Mouse (Mus musculus): Measurements from ENCODE around the gene Ssh2. TPM values are rescaled to one million over a fixed set of nuclear protein-coding genes. Genes with fewer than 3 reads are reported as not detected.

Gene Ssh2
- polyA plus RNA-seq, 1 experiment from 2014 or later: 13.8 TPM

DNA sequence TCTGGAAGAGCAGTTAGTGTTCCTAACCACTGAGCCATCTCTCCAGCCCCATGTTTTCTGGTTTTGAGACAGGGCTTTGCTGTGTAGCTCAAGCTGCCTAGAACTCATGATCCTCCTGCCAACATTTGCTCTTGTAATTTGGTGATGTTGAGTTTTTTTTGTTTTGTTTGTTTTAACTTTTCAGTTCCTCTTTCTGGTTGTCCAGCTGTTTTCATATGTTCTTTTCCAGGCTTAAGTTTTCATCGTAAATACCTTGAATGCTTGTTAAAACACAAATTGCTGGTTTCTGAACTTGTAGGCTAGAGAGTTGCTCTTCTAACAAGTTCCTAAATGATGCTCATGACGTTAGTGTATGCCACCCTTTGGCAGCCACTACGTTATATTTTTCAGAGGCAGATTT is 139.0 kb downstream of the Ssh2 start:
- Histone ChIP-seq H3K27ac (ENCODE audit: low read depth, low read length) (no peak overlapping the region), H3K4me1 (ENCODE audit: control insufficient read depth, insufficient read depth, low read depth, low read length) (no peaks in the 10 kb centered on the region), H3K36me3 (ENCODE audit: control insufficient read depth, insufficient read depth, low read length) (no peaks in the 10 kb centered on the region), H3K9ac (ENCODE audit: low read depth, low read length) (no peak overlapping the region), H3K4me2 (ENCODE audit: low read length) (no peak overlapping the region), H3K4me3 (ENCODE audit: low read length) (no peak overlapping the region), H3K9me3 (ENCODE audit: control insufficient read depth, low read length) (no peaks in the 10 kb centered on the region), H3K27me3 (replicated peaks; ENCODE audit: control insufficient read depth, insufficient read depth, low read length) (no peaks in the 10 kb centered on the region)
- WGBS: 89% methylated on average over 3 of the region's 3 CpGs
- ATAC-seq: no peak

DNA sequence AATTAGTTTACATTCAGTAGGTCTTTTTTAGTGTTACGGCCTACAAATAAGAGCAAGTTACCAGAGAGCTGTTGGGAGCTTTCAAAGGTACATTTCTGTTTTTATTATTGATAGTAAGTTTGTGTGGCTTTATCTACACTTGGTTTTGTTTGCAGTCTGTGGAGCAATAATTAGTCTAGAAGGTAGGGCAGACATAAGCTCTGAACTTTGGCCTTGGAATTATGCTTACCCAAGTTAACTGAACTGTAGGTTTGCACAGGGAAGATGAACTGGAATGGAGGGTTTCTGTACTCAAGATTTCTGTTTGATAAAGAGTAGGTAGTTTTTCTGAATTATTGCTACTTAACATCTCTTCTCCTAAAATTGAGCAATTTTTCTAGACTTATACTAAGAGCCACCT is 141.8 kb downstream of the Ssh2 start:
- no peak for ATAC-seq
- H3K9ac ChIP-seq (ENCODE audit: low read depth, low read length): no peak overlapping the region
- WGBS: 98% methylated on average over 1 of the region's 1 CpGs

DNA sequence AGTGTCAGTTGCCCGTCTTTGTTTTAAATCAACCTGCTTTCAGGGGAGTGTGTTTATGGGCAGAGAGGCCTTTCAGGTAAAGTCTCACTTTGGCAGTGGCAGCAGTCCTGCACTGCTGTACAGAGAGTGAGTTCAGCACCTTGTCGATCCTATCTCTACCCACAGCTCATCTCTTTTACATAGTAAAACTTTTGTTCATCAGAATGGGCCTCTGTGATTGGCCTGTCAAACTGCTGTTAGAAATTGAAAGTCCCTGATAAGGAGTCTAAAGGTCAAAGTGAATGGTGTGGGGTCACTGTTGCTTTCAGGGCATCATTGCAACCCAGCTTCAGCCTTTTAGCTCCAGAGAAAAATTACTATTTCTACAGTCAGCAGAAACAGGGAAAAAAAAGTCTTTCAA is 147.4 kb downstream of the Ssh2 start:
- Histone ChIP-seq H3K4me2 (ENCODE audit: low read length) (no peak overlapping the region), H3K27ac (ENCODE audit: low read depth, low read length) (no peak overlapping the region), H3K4me1 (ENCODE audit: control insufficient read depth, insufficient read depth, low read depth, low read length) (no peaks in the 10 kb centered on the region), H3K27me3 (replicated peaks; ENCODE audit: control insufficient read depth, insufficient read depth, low read length) (no peaks in the 10 kb centered on the region), H3K36me3 (ENCODE audit: control insufficient read depth, insufficient read depth, low read length) (no peaks in the 10 kb centered on the region), H3K9me3 (ENCODE audit: control insufficient read depth, low read length) (no peaks in the 10 kb centered on the region), H3K4me3 (ENCODE audit: low read length) (no peak overlapping the region), H3K9ac (ENCODE audit: low read depth, low read length) (no peak overlapping the region)
- 86% methylated on average over 2 of the region's 2 CpGs for WGBS
- no peak for ATAC-seq

More for the DNA sequence above, 141.8 kb downstream of the Ssh2 start:
- H3K4me3 ChIP-seq (ENCODE audit: low read length): no peak overlapping the region
- no peak overlapping the region for H3K27ac ChIP-seq (ENCODE audit: low read depth, low read length)
- H3K4me1 ChIP-seq (ENCODE audit: control insufficient read depth, insufficient read depth, low read depth, low read length): no peaks in the 10 kb centered on the region
- H3K4me2 ChIP-seq (ENCODE audit: low read length): no peak overlapping the region
- no peaks in the 10 kb centered on the region for H3K27me3 ChIP-seq (replicated peaks; ENCODE audit: control insufficient read depth, insufficient read depth, low read length)
- H3K9me3 ChIP-seq (ENCODE audit: control insufficient read depth, low read length): no peaks in the 10 kb centered on the region
- no peaks in the 10 kb centered on the region for H3K36me3 ChIP-seq (ENCODE audit: control insufficient read depth, insufficient read depth, low read length)

DNA sequence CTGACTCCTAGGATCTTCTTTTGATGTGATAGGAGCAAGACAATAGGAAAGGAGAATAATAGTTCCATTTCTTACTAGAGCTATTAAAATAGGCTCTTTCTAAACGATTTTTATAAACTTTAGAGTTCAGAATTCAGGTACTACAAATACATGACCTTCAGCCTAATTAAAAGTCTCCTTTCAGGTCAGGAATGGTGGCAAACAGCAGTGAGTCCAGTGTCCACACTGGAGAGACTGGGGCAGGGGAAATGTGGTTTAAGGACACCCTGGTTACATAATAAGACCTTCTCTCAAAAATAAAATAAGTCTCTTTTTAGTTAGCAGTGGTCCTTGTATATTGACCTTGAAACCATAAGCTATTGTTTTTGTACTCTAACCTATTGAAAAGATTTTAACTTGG is 148.3 kb downstream of the Ssh2 start:
- no peak overlapping the region for H3K9ac ChIP-seq (ENCODE audit: low read depth, low read length)
- no peak overlapping the region for H3K27ac ChIP-seq (ENCODE audit: low read depth, low read length)
- H3K9me3 ChIP-seq (ENCODE audit: control insufficient read depth, low read length): no peaks in the 10 kb centered on the region
- no peak for ATAC-seq
- H3K4me1 ChIP-seq (ENCODE audit: control insufficient read depth, insufficient read depth, low read depth, low read length): no peaks in the 10 kb centered on the region; the same call in 1 of the 2 replicates
- H3K4me3 ChIP-seq (ENCODE audit: low read length): no peak overlapping the region
- 77% methylated on average over 1 of the region's 1 CpGs for WGBS
- no peaks in the 10 kb centered on the region for H3K36me3 ChIP-seq (ENCODE audit: control insufficient read depth, insufficient read depth, low read length)
- no peaks in the 10 kb centered on the region for H3K27me3 ChIP-seq (replicated peaks; ENCODE audit: control insufficient read depth, insufficient read depth, low read length)
- no peak overlapping the region for H3K4me2 ChIP-seq (ENCODE audit: low read length)

DNA sequence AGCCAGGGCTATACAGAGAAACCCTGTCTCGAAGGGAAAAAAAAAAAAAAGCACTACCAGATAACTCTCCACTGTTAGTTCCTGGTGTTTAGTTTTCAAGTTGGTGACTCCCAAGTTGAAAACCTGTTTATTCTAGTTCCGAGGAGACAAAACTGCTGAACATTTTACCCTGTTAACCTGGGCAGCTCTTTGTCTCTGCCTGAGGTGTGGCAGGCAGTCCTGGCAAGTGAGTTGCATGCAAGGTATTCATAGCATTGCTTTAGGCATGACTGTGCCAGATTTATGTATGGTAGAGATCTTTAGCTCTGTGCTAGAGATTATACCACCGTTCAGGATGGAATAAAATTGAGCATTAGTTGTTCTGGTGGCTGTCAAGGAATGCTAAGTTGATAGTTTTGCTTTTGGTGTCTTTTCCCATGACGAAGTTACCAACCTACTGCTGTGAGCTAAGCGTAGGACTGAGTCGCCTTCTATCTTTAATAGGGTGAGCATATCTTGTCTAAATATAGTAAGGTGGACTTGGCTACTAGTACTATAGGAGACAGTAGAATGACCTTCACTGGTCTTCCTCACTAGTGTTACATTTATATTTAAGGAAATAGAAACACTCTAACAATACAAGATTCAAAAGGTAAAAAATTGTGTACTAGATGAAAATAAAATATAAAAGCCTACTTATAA is 149.8 kb downstream of the Ssh2 start:
- H3K4me1 ChIP-seq (ENCODE audit: control insufficient read depth, insufficient read depth, low read depth, low read length): no peaks in the 10 kb centered on the region; the same call in 1 of the 2 replicates
- no peaks in the 10 kb centered on the region for H3K9me3 ChIP-seq (ENCODE audit: control insufficient read depth, low read length)
- H3K27me3 ChIP-seq (replicated peaks; ENCODE audit: control insufficient read depth, insufficient read depth, low read length): no peaks in the 10 kb centered on the region
- H3K9ac ChIP-seq (ENCODE audit: low read depth, low read length): no peak overlapping the region
- H3K36me3 ChIP-seq (ENCODE audit: control insufficient read depth, insufficient read depth, low read length): no peaks in the 10 kb centered on the region
- no peak for ATAC-seq
- no peak overlapping the region for H3K4me2 ChIP-seq (ENCODE audit: low read length)
- no peak overlapping the region for H3K27ac ChIP-seq (ENCODE audit: low read depth, low read length)
- 91% methylated on average over 6 of the region's 6 CpGs for WGBS
- H3K4me3 ChIP-seq (ENCODE audit: low read length): no peak overlapping the region

DNA sequence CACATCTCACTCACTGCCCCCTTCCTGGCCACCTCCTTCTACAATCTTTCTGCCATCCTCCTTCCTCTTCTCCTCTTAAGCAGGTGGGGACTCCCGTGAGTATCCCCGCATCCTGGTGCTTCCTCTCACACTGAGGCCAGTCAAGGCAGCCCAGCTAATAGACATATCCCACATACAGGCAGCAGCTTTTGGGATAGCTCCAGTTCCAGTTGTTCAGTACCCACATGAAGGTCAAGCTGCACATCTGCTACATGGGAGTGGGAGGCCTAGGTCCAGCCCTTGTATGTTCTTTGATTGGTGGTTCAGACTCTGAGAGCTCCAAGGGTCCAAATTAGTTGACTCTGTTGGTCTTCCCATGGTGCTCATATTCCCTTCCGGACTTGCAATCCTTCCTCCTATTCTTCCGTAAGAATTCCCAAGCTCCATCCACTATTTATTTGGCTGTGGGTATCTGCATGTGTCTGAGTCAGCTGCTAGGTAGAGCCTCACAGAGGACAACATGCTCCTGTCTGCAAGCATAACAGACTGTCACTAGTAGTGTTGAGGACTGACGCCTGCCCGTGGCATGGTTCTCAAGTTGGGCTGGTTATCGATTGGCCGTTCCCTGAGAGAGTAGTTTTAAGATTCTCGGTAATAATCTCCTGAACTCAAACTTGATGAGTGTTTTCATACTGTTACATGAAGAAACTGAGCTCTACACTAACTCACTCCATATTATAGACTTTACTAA is 151.6 kb downstream of the Ssh2 start:
- H3K4me3 ChIP-seq (ENCODE audit: low read length): no peak overlapping the region
- H3K9ac ChIP-seq (ENCODE audit: low read depth, low read length): no peak overlapping the region
- H3K9me3 ChIP-seq (ENCODE audit: control insufficient read depth, low read length): no peaks in the 10 kb centered on the region
- H3K4me1 ChIP-seq (ENCODE audit: control insufficient read depth, insufficient read depth, low read depth, low read length): no peaks in the 10 kb centered on the region; the same call in 1 of the 2 replicates
- H3K36me3 ChIP-seq (ENCODE audit: control insufficient read depth, insufficient read depth, low read length): no peaks in the 10 kb centered on the region
- 94% methylated on average over 9 of the region's 9 CpGs for WGBS
- no peak overlapping the region for H3K27ac ChIP-seq (ENCODE audit: low read depth, low read length)
- ATAC-seq: no peak
- no peak overlapping the region for H3K4me2 ChIP-seq (ENCODE audit: low read length)
- no peaks in the 10 kb centered on the region for H3K27me3 ChIP-seq (replicated peaks; ENCODE audit: control insufficient read depth, insufficient read depth, low read length)

DNA sequence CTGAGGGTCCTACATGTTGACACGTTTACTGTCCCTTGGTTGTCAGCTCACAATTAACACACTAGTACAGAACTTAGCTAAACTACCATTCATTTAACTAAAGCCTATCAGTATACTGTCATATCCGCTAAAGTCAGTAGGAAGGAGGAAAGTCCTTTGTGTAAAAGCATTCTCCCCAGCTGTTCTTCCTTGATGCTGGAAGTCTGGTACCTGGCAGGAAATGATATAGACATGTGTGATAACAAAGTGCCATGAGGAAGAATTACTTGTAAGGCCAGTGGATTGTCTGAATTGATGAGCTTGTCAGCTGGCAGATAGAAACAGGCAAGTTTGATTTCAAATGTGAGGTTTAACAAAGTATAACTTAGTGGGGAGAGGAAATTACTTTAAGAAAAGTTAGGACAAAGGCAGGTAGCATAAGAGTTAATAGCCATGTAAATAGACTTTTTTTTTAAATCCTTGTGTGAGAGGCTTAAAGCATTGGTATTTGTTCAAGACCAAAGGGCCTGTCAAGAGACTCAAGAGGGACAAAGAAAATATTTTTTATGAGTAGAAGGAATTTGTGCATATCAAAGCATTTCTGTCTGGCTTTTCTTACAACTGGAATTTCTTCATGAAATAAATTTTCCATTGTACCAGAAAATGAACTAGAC is 153.2 kb downstream of the Ssh2 start:
- Histone ChIP-seq H3K9me3 (ENCODE audit: control insufficient read depth, low read length) (no peaks in the 10 kb centered on the region), H3K4me3 (ENCODE audit: low read length) (no peak overlapping the region), H3K36me3 (ENCODE audit: control insufficient read depth, insufficient read depth, low read length) (no peaks in the 10 kb centered on the region), H3K27ac (ENCODE audit: low read depth, low read length) (no peak overlapping the region; the same call in 1 of the 2 replicates), H3K27me3 (replicated peaks; ENCODE audit: control insufficient read depth, insufficient read depth, low read length) (no peaks in the 10 kb centered on the region), H3K4me1 (ENCODE audit: control insufficient read depth, insufficient read depth, low read depth, low read length) (no peaks in the 10 kb centered on the region; the same call in 1 of the 2 replicates), H3K9ac (ENCODE audit: low read depth, low read length) (no peak overlapping the region), H3K4me2 (ENCODE audit: low read length) (no peak overlapping the region)
- no peak for ATAC-seq
- WGBS: 81% methylated on average over 2 of the region's 2 CpGs

DNA sequence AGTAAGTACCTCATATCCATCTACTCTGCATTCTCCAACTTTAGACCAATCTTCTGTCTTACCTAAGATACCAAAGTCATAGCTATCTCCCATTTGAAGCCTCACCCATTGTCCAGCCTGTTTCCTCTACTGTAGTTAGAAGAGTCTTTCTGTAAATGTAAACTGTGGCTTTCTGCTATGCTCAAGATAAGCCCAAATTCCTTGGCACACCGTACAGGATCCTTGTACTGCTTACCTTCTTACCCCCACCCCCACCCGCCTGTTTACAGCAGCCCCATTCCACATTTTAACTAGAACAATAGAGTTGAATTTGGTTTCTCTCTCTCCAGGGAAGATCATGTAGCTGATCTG is 153.7 kb downstream of the Ssh2 start:
- Histone ChIP-seq H3K27me3 (replicated peaks; ENCODE audit: control insufficient read depth, insufficient read depth, low read length) (no peaks in the 10 kb centered on the region), H3K4me2 (ENCODE audit: low read length) (no peak overlapping the region), H3K27ac (ENCODE audit: low read depth, low read length) (no peak overlapping the region), H3K4me1 (ENCODE audit: control insufficient read depth, insufficient read depth, low read depth, low read length) (no peaks in the 10 kb centered on the region; the same call in 1 of the 2 replicates), H3K4me3 (ENCODE audit: low read length) (no peak overlapping the region), H3K9me3 (ENCODE audit: control insufficient read depth, low read length) (no peaks in the 10 kb centered on the region), H3K9ac (ENCODE audit: low read depth, low read length) (no peak overlapping the region), H3K36me3 (ENCODE audit: control insufficient read depth, insufficient read depth, low read length) (no peaks in the 10 kb centered on the region)
- 83% methylated on average over 2 of the region's 2 CpGs for WGBS
- ATAC-seq: no peak

DNA sequence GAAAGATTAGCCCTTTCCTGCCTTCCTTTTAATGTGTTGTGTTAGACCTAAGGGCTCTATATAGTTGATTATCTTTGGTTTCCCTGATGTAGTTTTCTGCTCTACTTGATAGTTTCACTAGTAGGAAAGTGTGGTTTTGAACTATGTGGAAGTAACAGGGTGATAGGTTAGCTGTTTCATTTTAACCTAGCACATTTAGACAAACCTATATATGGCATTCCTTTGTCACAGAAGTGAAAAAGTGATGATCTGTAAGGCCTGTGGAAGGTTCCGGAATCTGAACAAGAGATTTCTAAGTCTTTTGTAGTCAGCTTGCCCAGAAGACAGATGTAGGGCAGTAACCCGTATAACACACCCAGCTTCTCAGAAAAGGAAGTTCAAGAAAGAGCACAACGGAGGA is 155.0 kb downstream of the Ssh2 start:
- Histone ChIP-seq H3K9ac (ENCODE audit: low read depth, low read length) (no peak overlapping the region), H3K36me3 (ENCODE audit: control insufficient read depth, insufficient read depth, low read length) (no peaks in the 10 kb centered on the region), H3K4me3 (ENCODE audit: low read length) (no peak overlapping the region), H3K4me1 (ENCODE audit: control insufficient read depth, insufficient read depth, low read depth, low read length) (no peaks in the 10 kb centered on the region; the same call in 1 of the 2 replicates), H3K4me2 (ENCODE audit: low read length) (no peak overlapping the region), H3K27ac (ENCODE audit: low read depth, low read length) (no peak overlapping the region), H3K9me3 (ENCODE audit: control insufficient read depth, low read length) (no peaks in the 10 kb centered on the region), H3K27me3 (replicated peaks; ENCODE audit: control insufficient read depth, insufficient read depth, low read length) (no peaks in the 10 kb centered on the region)
- no peak for ATAC-seq
- 85% methylated on average over 3 of the region's 3 CpGs for WGBS
